Mouse (Mus musculus) CH12.LX (cell line): ENCODE data around the gene Olfr1133. TPM values are rescaled to one million over a fixed set of nuclear protein-coding genes. Genes with fewer than 3 reads are reported as not detected.

Experiments used
- polyA plus RNA-seq: library from polyadenylated mRNA; unstranded; fragments of >175 nt; gene quantifications from 2 replicates; pipeline ENCODE4 v1.2.1, GENCODE M21; 2012; ENCODE audit warnings: low read depth; ENCODE audit not compliant: insufficient read length
- total RNA-seq, 2 experiments: library from RNA; depleted of rRNA; stranded (reverse); fragments of 300-350 nt in 1 of 2; fragments of >200 nt in 1 of 2; gene quantifications; 2 replicates each; pipeline ENCODE4 v1.2.3; 2012 to 2014

Gene Olfr1133
- total and polyA plus RNA-seq, 3 experiments: not detected

Other genes with a start within 250 kb of the Olfr1133 start
Only the 20 nearest of the 26 such genes appear.
- gene Olfr1126, start 193.4 kb downstream of the Olfr1133 start, total RNA-seq (2012; rRNA removed): not detected in 2 replicates
- not detected in 2 replicates for gene Olfr1126, start 193.4 kb downstream of the Olfr1133 start, total RNA-seq (2014; rRNA removed)
- gene Olfr1126, start 193.4 kb downstream of the Olfr1133 start, polyA plus RNA-seq: not detected in 2 replicates
- not detected in 2 replicates for gene Pramel7, start 150.3 kb downstream of the Olfr1133 start, total RNA-seq (2012; rRNA removed)
- not detected in 2 replicates for gene Pramel7, start 150.3 kb downstream of the Olfr1133 start, total RNA-seq (2014; rRNA removed)
- gene Pramel7, start 150.3 kb downstream of the Olfr1133 start, polyA plus RNA-seq: not detected in 2 replicates
- not detected in 2 replicates for gene Pramel6, start 140.8 kb downstream of the Olfr1133 start, total RNA-seq (2012; rRNA removed)
- gene Pramel6, start 140.8 kb downstream of the Olfr1133 start, total RNA-seq (2014; rRNA removed): not detected in 2 replicates
- not detected in 2 replicates for gene Pramel6, start 140.8 kb downstream of the Olfr1133 start, polyA plus RNA-seq
- not detected in 2 replicates for gene Olfr153, start 115.6 kb downstream of the Olfr1133 start, total RNA-seq (2012; rRNA removed)
- gene Olfr153, start 115.6 kb downstream of the Olfr1133 start, total RNA-seq (2014; rRNA removed): not detected in 2 replicates
- not detected in 2 replicates for gene Olfr153, start 115.6 kb downstream of the Olfr1133 start, polyA plus RNA-seq
- not detected in 2 replicates for gene Olfr1128, start 101.8 kb downstream of the Olfr1133 start, total RNA-seq (2012; rRNA removed)
- gene Olfr1128, start 101.8 kb downstream of the Olfr1133 start, total RNA-seq (2014; rRNA removed): not detected in 2 replicates
- gene Olfr1128, start 101.8 kb downstream of the Olfr1133 start, polyA plus RNA-seq: not detected in 2 replicates
- not detected in 2 replicates for gene Olfr1129, start 73.5 kb downstream of the Olfr1133 start, total RNA-seq (2012; rRNA removed)
- gene Olfr1129, start 73.5 kb downstream of the Olfr1133 start, total RNA-seq (2014; rRNA removed): not detected in 2 replicates
- 0.17 TPM in 1 of 2 replicates, not detected in the other for gene Olfr1129, start 73.5 kb downstream of the Olfr1133 start, polyA plus RNA-seq
- not detected in 2 replicates for gene Olfr1130, start 41.2 kb downstream of the Olfr1133 start, total RNA-seq (2012; rRNA removed)
- not detected in 2 replicates for gene Olfr1130, start 41.2 kb downstream of the Olfr1133 start, total RNA-seq (2014; rRNA removed)
- not detected in 2 replicates for gene Olfr1130, start 41.2 kb downstream of the Olfr1133 start, polyA plus RNA-seq
- gene Olfr1131, start 20.3 kb downstream of the Olfr1133 start, total RNA-seq (2012; rRNA removed): not detected in 2 replicates
- not detected in 2 replicates for gene Olfr1131, start 20.3 kb downstream of the Olfr1133 start, total RNA-seq (2014; rRNA removed)
- gene Olfr1131, start 20.3 kb downstream of the Olfr1133 start, polyA plus RNA-seq: not detected in 2 replicates
- not detected in 2 replicates for gene Olfr1132, start 9.8 kb downstream of the Olfr1133 start, total RNA-seq (2012; rRNA removed)
- gene Olfr1132, start 9.8 kb downstream of the Olfr1133 start, total RNA-seq (2014; rRNA removed): not detected in 2 replicates
- not detected in 2 replicates for gene Olfr1132, start 9.8 kb downstream of the Olfr1133 start, polyA plus RNA-seq
- not detected in 2 replicates for gene Olfr1134, start 11.1 kb upstream of the Olfr1133 start, total RNA-seq (2012; rRNA removed)
- not detected in 2 replicates for gene Olfr1134, start 11.1 kb upstream of the Olfr1133 start, total RNA-seq (2014; rRNA removed)
- not detected in 2 replicates for gene Olfr1134, start 11.1 kb upstream of the Olfr1133 start, polyA plus RNA-seq
- not detected in 2 replicates for gene Olfr1135, start 26.3 kb upstream of the Olfr1133 start, total RNA-seq (2012; rRNA removed)
- gene Olfr1135, start 26.3 kb upstream of the Olfr1133 start, total RNA-seq (2014; rRNA removed): not detected in 2 replicates
- not detected in 2 replicates for gene Olfr1135, start 26.3 kb upstream of the Olfr1133 start, polyA plus RNA-seq
- gene Olfr1136, start 46.6 kb upstream of the Olfr1133 start, total RNA-seq (2012; rRNA removed): not detected in 2 replicates
- gene Olfr1136, start 46.6 kb upstream of the Olfr1133 start, total RNA-seq (2014; rRNA removed): not detected in 2 replicates
- not detected in 2 replicates for gene Olfr1136, start 46.6 kb upstream of the Olfr1133 start, polyA plus RNA-seq
- not detected in 2 replicates for gene Olfr1137, start 65.8 kb upstream of the Olfr1133 start, total RNA-seq (2012; rRNA removed)
- not detected in 2 replicates for gene Olfr1137, start 65.8 kb upstream of the Olfr1133 start, total RNA-seq (2014; rRNA removed)
- gene Olfr1137, start 65.8 kb upstream of the Olfr1133 start, polyA plus RNA-seq: not detected in 2 replicates
- not detected in 2 replicates for gene Olfr1138, start 92.6 kb upstream of the Olfr1133 start, total RNA-seq (2012; rRNA removed)
- not detected in 2 replicates for gene Olfr1138, start 92.6 kb upstream of the Olfr1133 start, total RNA-seq (2014; rRNA removed)
- gene Olfr1138, start 92.6 kb upstream of the Olfr1133 start, polyA plus RNA-seq: not detected in 2 replicates
- not detected in 2 replicates for gene Olfr1140, start 96.4 kb upstream of the Olfr1133 start, total RNA-seq (2012; rRNA removed)
- not detected in 2 replicates for gene Olfr1140, start 96.4 kb upstream of the Olfr1133 start, total RNA-seq (2014; rRNA removed)
- not detected in 2 replicates for gene Olfr1140, start 96.4 kb upstream of the Olfr1133 start, polyA plus RNA-seq
- gene Olfr1141, start 106.6 kb upstream of the Olfr1133 start, total RNA-seq (2012; rRNA removed): not detected in 2 replicates
- not detected in 2 replicates for gene Olfr1141, start 106.6 kb upstream of the Olfr1133 start, total RNA-seq (2014; rRNA removed)
- gene Olfr1141, start 106.6 kb upstream of the Olfr1133 start, polyA plus RNA-seq: not detected in 2 replicates
- gene Olfr152, start 132.1 kb upstream of the Olfr1133 start, total RNA-seq (2012; rRNA removed): not detected in 2 replicates
- gene Olfr152, start 132.1 kb upstream of the Olfr1133 start, total RNA-seq (2014; rRNA removed): not detected in 2 replicates
- gene Olfr152, start 132.1 kb upstream of the Olfr1133 start, polyA plus RNA-seq: not detected in 2 replicates
- not detected in 2 replicates for gene Olfr1143, start 153.2 kb upstream of the Olfr1133 start, total RNA-seq (2012; rRNA removed)
- not detected in 2 replicates for gene Olfr1143, start 153.2 kb upstream of the Olfr1133 start, total RNA-seq (2014; rRNA removed)
- gene Olfr1143, start 153.2 kb upstream of the Olfr1133 start, polyA plus RNA-seq: not detected in 2 replicates
- gene Olfr1145, start 162.4 kb upstream of the Olfr1133 start, total RNA-seq (2012; rRNA removed): not detected in 2 replicates
- not detected in 2 replicates for gene Olfr1145, start 162.4 kb upstream of the Olfr1133 start, total RNA-seq (2014; rRNA removed)
- not detected in 2 replicates for gene Olfr1145, start 162.4 kb upstream of the Olfr1133 start, polyA plus RNA-seq
- gene Olfr1148, start 183.2 kb upstream of the Olfr1133 start, total RNA-seq (2012; rRNA removed): not detected in 2 replicates
- gene Olfr1148, start 183.2 kb upstream of the Olfr1133 start, total RNA-seq (2014; rRNA removed): not detected in 2 replicates
- gene Olfr1148, start 183.2 kb upstream of the Olfr1133 start, polyA plus RNA-seq: not detected in 2 replicates